Mouse (Mus musculus) G1E-ER4 (cell line): ENCODE measurements around the gene Rps27a. TPM values are rescaled to one million over a fixed set of nuclear protein-coding genes. Genes with fewer than 3 reads are reported as not detected.

ENCODE experiments used
- GATA1 ChIP-seq: IDR thresholded peaks from one replicate; pipeline ENCODE4 v1.8.0; 2012; ENCODE audit warnings: low read length, inconsistent platforms
- polyA plus RNA-seq: library from polyadenylated mRNA; stranded (reverse); fragments of >175 nt; gene quantifications from 2 replicates; pipeline ENCODE4 v1.2.3, GENCODE M21; 2012

Gene Rps27a
- polyA plus RNA-seq, 1 experiment, result 64.9 TPM

GRCm38 (mm10) chr11:29525988-29526794 is 21.7 kb downstream of the Rps27a start, which contains the start of gene Mtif2:
Gene Mtif2, plus strand, starts transcription at chr11:29526408.
- TF ChIP-seq GATA1, result no peak

DNA sequence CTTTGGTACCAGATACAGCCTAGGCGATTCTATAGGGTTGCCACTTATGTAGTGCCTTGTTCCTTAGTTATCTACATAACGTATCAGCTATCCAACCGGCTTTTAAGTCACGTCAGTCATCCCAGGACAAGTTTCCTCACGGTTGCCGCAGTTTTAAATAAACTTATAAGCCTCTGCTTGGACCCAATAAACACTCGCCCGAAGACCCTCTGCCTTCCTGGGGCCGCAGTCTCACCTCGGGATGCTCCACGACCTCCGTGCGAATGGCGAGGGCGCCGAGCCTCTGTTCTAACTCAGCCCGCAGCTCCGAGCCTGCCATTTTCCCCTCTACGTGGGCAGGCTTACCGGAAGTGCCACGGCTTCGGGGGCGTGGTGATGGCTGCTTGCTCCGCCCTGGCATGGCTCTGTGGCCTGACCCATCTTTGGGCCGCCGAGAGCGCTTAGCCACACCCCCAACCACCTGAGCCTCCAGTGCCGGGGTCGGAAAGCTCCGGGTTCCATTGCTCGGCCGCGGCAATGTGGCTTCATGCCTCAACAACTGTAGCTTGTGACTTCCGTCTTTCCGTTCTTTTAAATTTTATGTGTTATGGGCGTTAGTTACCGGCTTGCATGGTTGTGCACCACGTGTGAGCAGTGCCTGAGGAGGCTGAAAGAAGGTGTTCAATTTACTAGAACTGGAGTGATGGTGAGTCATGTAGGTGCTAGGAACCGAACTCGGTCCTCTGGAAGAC is 33.1 kb downstream of the Rps27a start, which contains the start of gene Prorsd1:
TSS of gene Prorsd1 (minus strand) at position 352 of the 731 bp plus-strand sequence.
- no peak for TF ChIP-seq GATA1

DNA sequence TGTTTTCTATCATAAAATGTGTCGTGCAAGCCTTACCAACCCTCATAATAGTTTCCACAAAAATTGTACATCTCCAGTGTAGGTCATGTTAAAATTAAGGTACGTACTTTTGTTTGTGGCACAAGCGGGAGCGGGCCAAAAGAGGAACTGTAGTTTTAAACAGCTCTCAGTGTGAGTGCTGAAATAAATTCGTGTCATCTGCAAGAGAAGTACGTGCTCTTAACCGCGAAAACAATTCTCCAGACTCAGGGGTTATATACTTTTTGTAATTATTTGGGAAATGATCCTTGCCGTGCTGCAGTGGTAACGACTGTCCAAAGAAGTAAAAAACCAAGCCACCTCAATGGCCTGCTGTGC is 33.6 kb downstream of the Rps27a start:
- TF ChIP-seq GATA1, result no peak

GRCm38 (mm10) chr11:29512818-29513535 is 34.9 kb downstream of the Rps27a start:
- no peak for TF ChIP-seq GATA1

DNA sequence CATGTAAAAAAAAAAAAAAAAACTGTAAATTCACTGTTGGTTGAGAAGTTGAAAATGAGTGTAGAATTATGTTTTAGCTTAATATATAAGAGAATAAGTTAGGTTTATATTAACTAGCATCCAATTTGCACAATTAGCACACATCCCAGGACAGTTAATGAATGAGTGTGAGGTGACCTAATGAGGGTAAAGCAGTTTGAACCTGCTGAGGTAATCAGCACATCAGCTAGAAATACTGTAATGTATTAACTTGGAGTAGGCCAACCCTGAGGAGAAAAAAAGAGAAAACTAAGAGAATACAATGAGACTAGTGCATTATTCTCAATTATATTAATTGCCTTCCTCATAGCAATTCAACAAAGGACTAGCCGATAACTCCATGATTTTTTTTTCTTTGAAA is 38.5 kb downstream of the Rps27a start:
- TF ChIP-seq GATA1, result no peak

DNA sequence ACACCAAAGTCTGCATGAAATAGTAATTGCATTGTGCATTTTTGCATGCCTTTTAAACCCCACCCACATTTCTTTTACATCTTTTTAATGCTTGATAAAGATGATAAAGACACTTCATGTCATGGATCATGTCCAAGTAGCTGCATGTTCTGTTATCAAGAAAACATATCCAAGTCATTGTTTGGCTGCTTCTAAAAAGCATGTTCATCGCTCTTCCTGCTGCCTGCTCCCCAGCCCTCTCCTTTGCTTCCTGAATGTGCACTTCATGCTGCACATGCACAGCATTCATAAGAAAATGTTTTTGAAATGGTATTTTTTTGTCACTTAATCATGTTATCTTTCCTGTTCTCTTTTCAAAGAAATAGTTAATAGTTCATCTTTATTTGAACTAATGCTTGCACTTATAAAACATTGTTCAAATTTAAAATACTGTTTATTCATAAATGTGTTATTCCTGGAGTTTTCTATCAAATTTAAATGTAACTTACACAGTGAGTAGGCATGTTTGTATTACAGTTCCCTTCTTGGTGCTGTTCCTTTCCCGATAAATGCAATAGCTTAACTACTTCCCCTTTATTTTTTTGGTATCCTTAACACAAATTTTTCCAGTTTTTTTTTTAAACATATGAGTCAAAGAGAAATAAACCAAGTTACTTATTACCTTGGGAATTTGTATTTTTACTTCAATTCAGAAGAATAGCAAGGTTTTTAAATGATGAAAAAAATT is 42.8 kb downstream of the Rps27a start:
- no peak for TF ChIP-seq GATA1

DNA sequence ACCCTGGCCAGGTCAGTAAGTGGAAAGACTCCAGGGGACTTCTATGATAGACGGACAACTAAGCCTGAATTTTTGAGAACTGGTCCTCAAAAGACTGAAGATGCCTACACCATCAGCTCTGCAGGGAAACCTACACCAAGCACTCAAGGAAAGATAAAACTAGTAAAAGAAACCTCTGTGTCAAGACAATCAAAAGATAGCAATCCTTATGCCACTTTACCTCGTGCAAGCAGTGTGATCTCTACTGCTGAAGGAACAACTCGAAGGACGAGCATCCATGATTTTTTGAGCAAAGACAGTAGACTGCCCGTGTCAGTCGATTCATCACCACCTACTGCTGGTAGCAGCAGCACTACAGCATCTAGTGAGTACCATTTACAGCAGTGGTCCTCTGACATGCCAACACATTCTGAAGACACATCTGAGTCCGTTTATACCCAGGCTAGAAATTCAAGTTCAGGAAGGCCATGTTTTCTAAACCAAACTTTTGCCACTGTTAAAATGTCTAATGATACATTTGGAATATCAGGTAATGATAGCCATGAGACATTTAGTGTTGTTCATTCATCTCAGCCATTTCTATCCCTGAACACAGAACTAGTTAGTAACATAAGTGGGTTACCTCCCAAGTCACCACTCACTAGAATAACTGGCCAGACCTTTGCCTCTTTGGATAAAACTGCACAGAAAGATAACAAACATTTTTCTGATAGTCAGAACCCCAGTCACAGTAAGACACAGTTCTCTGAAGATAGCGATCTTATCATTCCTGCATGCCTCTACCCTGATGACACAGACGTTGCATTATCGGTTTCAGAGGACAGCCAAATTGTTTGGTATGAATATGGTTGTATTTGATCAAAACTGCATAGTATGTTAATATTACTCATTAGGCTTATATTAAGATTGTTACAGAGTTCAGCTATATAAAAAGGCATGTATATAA is 43.7 kb downstream of the Rps27a start:
- TF ChIP-seq GATA1, result peak; percentile 90

GRCm38 (mm10) chr11:29496962-29497361 is 50.9 kb downstream of the Rps27a start:
- TF ChIP-seq GATA1, result no peak

Other genes starting within 250 kb of the Rps27a start
- gene Ccdc88a, start 174.5 kb downstream of the Rps27a start, polyA plus RNA-seq, result 15.9 and 19.6 TPM in 2 replicates
- gene Prorsd1, start 33.1 kb downstream of the Rps27a start, polyA plus RNA-seq, result 9.8 and 16.9 TPM in 2 replicates
- gene Mtif2, start 21.7 kb downstream of the Rps27a start, polyA plus RNA-seq, result 19.4 and 27.1 TPM in 2 replicates
- gene Clhc1, start 159 bp downstream of the Rps27a start, polyA plus RNA-seq, result not detected in 2 replicates
- 82.6 and 96.2 TPM in 2 replicates for gene Rtn4, start 144.8 kb upstream of the Rps27a start, polyA plus RNA-seq